Mouse (Mus musculus): ENCODE measurements around the gene Lyrm9. TPM values are rescaled to one million over a fixed set of nuclear protein-coding genes. Genes with fewer than 3 reads are reported as not detected.

The Lyrm9 gene
- polyA plus RNA-seq, 1 experiment, result 7.6 TPM

DNA sequence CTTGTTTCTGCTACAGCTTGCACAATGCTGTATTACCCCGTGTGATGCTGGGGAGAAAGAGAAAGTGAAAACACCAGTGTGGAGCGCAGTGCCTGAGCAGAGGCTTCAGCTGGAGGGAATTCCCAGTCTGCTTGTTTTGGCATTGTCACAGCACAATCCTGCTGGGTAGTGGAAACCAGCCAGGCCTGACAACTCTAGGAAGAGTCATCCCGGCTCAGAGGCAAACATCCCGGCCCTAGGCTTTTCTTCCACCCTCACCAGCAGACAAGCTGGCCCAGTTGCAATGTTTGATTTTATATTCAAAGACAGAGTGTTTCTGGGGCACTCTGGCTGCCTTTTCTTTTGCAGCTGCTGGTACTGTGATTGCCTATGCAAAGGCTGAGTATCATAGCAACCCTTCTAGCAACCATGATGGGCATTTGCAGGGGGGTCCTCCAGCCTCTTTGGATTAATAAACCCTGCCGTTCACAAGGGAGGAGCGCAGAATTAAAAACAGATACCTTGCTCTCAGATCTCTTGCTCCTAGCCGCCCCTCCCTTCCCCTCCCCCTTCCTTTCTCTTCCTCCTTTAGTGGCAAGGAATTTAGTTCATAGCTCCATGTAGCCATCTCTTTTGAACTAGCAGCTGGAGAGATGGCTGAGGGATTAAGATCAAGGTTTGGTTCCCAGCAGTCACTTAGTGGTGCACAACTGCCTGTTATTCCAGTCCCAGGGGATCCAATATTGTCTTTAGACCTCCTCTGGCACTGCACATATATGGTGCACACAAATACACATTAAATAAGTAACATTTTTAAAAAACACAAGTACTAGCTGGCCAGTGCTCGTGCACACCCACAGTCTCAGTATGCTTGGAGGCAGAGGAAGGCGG lies 61.0 kb downstream of the Lyrm9 start:
- 0 out of 2 replicates have a peak, but pooled peaks cover 3% of the 10 kb centered on the region for H3K4me1 ChIP-seq (ENCODE audit: control insufficient read depth, insufficient read depth, low read length)
- 33% methylated on average over 9 of the region's 9 CpGs for WGBS
- peak; percentile 43 for DNase-seq
- TF ChIP-seq POLR2A (IDR thresholded peaks at IDR 0.05; ENCODE audit: borderline replicate concordance, extremely low read depth, low read depth, low read length) (no peak), CTCF (IDR thresholded peaks at IDR 0.05; ENCODE audit: insufficient read depth, low read length) (no peak)
- H3K4me3 ChIP-seq (replicated peaks; ENCODE audit: extremely low read depth, low read depth, low read length), result no peak overlapping the region

- no peak overlapping the region for H3K4me3 ChIP-seq (replicated peaks; ENCODE audit: extremely low read depth, low read depth, low read length)
- H3K4me1 ChIP-seq (ENCODE audit: control insufficient read depth, insufficient read depth, low read length), result 0 out of 2 replicates have a peak, but pooled peaks cover 3% of the 10 kb centered on the region
- no peak for DNase-seq
- 94% methylated on average over 4 of the region's 4 CpGs for WGBS
- TF ChIP-seq POLR2A (IDR thresholded peaks at IDR 0.05; ENCODE audit: borderline replicate concordance, extremely low read depth, low read depth, low read length) (no peak), CTCF (IDR thresholded peaks at IDR 0.05; ENCODE audit: insufficient read depth, low read length) (no peak)
These were observed 62.8 kb downstream of the Lyrm9 start for GRCm38 (mm10) chr11:78889156-78889555.

Other genes with a start within 250 kb of the Lyrm9 start
- 24.3 and 26.4 TPM in 2 replicates for gene Nlk, start 129.2 kb upstream of the Lyrm9 start, polyA plus RNA-seq (2012; rRNA removed)
- gene Ccnq, start 74.9 kb upstream of the Lyrm9 start, polyA plus RNA-seq (2012; rRNA removed), result 36.7 and 48.2 TPM in 2 replicates
- gene Nos2, start 94.2 kb downstream of the Lyrm9 start, polyA plus RNA-seq (2012; rRNA removed), result 3.8 and 4.0 TPM in 2 replicates
- gene Lgals9, start 158.4 kb downstream of the Lyrm9 start, polyA plus RNA-seq (2012; rRNA removed), result 137 and 204 TPM in 2 replicates

All from lung, adult 2 months (tissue).